Mouse (Mus musculus): ENCODE measurements around the gene Twnk.
"Not testable (repeated sequence)": the region's sequence is repeated elsewhere in the genome, so short reads cannot be mapped to it uniquely, and the experiment has no call there.

The Twnk gene

DNA sequence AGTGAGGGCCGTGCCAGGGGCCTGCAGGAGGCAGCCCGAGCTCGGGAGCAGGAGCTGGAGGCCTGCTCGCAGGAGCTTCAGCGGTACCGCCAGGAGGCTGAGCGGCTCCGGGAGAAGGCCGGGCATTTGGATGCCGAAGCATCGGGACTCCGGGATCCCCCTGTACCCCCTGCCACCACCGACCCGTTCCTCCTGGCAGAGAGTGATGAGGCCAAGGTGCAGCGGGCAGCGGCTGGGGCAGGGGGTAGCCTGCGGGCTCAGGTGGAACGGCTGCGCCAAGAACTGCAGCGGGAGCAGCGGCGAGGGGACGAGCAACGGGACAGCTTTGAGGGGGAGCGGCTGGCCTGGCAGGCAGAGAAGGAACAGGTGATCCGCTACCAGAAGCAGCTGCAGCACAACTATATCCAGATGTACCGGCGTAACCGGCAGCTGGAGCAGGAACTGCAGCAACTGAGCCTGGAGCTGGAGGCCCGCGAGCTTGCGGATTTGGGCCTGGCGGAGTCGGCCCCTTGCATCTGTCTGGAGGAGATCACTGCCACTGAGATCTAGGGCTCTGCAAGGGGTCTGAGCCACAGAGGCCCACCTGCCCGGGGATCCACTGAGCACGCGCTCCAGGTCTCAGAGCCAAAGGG, 20.6 kb downstream of the Twnk start:
- DNase-seq (ENCODE audit: low read depth), result no peak

DNA sequence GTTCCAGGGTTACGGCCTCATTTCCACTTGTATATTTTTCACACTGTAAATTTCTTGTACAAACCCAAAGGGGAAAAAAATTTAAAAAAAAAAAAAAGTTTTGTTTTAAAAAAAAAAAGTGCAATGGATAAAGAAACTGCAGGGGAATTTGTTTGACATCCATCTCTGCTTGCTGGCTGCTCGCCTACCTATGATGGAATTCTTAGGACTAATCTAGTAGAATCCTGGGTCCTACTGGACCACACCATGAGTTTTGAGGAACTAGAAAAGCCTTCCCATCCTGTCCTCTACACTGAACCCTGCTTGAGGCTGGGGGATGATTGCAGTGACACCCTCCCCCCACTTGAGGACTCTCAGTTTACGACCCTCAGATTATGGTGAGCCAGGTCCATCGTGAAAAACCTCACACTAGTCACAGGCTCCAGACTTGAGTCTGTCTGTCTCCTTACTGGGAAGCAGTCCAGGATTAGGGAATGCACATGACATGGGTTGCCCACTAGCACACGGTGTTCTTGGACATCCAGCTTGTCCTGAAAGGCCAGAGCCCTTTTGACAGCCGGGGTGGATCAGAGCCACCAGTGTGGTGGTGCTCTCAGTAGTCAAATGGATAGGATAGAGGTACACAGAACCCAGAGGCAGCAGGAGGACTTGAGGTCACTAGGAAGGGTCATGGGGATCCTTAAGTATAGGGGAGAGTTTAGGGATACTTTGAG, 21.7 kb downstream of the Twnk start:
- DNase-seq (ENCODE audit: low read depth), result no peak

DNA sequence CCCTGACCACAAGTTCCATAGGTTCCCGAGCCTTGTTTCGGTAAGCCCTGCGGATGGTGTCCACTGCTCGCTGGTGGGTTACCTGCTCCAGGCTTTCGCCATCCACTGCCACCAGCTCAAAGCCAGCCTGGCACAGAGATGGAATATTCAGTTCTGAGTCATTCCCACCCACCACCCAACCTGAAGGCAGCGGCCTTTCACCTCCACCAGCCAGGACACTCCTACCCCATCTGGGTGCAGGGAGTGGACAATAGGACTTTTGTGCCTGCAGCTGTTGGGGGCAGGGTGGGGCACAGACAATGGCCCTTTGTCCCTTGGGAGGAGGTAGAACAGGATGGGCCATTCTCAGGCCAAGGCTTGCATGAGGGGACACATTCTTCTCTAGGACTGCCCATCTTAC, 22.4 kb downstream of the Twnk start:
- DNase-seq (ENCODE audit: low read depth), result no peak

DNA sequence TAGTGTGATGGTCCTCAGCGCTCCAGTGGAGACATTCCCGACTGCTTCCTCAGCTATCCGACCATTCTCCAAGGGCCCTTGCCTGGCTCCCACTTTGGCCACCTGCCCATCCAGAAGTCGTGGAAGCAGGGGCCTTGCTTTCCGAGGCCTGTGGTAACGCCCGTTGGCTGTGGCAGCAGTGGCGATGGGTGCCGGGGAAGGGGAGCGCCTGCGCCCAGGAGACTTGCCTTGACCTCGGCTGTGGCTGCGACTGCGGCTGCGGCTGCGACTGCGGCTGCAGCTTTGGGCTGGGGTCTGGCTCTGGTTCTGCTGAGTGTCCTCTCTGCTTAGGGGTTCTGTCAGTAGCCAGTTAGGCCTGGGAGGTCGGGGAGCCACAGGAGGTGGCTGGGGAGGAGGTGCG, 23.3 kb downstream of the Twnk start:
- no peak for DNase-seq (ENCODE audit: low read depth)

DNA sequence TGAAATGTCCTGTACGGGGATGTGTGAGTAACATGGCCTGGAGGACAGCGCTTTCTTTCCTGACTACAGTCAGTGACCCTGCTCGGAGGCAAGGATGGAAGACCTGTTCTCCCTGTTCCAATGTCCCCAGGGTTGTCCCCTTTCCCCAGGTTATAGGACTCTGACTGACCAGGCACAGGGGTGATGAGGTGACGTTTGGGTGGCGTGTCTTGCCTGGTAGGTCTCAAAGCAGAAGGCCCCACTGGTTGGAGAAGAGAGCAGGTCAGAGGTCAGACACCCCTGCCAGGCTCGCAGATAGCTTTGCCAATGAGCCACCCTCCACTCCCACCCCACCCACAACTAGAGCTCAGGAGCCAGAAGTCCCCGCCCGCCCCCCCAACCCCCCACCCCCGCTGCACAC, 24.1 kb downstream of the Twnk start:
- DNase-seq (ENCODE audit: low read depth), result no peak

DNA sequence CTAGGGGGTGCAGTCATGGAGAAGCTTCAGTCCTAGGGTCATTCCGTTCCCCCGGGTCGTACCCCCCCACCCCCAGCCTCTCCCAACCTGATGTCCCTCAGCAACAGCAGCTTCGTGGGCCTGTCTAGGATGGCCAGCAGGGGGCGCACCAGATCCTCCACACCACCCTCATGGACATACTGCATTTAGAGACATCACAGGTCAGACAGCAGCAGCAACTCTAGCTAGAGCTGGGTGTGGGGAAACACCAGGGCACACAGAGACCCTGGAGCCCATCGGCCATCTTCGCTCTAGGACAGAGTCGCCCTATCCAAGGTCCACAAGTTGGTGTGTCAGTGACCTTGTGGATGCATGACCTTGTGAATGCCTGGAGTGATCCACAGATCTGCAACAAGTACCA, 24.6 kb downstream of the Twnk start:
- DNase-seq (ENCODE audit: low read depth), result no peak

DNA sequence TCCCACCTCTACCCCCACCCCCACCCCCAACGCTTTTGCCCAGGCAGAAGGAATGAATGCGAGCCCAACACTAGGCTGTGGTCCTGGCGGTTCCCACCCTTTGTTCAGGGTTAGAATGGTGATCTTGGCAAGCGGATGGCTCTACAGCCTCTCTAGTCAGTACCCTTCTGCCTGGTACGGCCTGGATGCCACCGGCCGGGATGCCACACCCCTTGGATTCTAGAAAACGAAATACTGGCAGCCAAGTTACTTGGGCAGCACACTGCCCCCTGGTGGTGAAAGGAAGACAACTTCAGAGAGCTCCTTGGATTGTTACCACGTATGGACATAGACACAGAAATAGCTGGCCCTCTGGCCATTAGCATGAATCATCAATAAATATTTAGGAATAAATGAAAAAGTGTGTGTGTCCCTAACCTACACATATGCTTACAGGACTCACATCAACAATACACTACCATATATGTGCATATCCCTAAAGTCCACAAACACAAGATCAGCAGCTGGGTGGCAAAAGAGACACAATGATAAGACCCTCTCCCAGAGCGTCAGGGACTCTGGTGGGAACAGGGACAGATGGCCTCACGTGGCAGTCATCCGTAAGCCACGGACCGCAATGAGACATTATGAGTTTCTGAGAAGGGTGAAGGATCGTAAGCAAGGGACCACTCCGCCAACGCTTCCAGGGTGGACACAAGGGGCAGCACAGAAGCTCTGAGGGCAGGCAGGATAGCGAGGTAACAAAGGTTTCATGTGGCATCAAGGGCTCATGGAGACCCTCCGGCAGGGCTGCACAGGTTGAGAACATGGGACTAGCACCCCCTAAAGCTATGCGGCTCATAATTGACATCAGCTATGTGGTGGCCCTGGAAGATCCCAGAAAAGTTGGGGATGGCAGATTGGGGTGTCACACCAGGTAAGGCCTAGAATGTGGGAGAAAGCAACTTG, 25.6 kb downstream of the Twnk start:
- peak; percentile 85 for DNase-seq (ENCODE audit: low read depth)

DNA sequence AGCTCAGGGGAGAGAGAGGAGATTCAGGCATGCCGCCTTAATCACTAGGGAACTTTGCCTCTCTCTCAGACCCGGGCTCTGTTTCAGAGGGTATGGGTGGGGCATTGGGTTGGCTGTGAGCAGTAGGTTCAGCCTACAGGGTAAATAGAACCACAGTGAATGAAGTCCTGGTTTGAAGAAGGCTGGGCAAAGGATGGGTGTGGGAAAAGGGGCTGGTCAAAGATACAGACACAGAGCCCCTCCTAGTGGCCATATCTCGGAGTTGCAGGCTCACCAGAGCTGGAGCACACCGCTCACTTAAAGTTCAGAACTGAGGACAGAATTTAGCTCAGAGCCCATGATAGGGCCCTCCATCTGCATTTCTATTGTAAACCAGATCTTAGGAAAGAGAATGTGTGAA, 26.3 kb downstream of the Twnk start:
- DNase-seq (ENCODE audit: low read depth), result peak; percentile 70

DNA sequence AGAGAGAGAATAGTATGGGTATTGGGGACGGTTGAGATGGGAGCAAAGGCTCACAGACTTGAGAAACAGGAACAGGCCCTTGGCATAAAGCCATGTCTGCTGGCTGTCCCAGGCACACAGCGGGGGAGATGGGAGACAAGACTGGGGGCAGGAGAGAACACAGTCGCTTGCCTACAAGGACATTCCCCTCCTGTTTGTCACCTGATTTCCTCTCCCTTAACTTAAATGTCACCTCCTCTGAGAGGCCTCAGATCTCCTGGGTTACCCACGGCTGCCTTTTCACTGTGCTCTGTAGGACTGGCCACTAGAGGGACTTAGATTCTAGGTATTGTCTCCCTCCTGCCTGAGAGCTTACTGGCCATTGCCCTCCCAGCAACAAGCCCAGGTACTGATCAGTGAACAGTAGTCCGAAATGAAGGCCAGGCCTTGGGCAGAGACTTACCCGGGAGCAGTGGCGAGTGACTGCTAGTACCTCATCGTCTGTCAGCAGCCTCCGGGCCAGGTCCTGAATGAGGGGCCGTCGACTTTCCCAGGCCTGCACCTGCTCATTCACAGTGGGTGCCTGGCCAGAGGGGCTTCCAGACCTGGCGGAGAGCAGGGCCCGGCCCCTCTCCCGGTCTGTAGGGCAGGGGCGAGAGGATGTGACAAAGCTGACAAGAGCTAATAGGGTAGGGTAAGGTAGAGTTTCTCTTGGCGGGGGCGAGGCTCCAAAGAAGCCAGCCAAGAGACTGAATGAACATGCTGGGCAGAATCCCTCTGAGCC, 27.3 kb downstream of the Twnk start:
- DNase-seq (ENCODE audit: low read depth), result no peak

DNA sequence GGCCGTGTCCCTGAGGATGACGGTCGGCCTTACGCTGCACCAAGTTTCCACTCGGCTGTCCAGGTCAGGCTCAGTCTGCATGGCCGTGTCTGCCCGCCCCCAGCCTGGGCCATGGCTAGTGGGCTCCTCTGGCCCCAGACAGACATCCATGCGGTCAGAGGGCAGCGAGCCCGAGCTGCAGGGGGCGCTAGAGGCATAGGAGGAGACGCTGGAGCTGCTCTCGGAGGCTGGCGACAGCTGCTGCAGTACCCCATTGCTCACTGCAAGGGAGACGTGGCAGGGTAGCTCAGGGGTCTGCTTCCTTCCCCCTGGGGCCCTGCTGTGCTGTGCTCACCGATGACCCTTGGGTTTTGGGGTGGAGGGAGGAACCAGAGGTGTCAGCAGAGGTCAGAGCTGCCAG, 31.4 kb downstream of the Twnk start:
- no peak for DNase-seq (ENCODE audit: low read depth)

DNA sequence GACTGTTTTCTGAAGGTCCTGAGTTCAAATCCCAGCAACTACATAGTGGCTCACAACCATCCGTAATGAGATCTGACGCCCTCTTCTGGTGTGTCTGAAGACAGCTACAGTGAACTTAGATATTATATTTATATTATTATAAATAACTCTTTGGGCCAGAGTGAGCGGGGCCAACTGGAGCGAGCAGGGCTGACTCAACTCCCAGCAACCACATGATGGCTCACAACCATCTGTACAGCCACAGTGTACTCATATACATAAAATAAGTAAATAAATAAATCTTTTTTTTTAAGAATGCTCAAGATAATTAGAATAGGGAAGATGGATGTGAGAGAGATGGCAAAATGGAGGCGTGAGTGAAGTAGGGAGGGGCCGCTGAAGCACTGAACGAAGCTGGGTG, 32.7 kb downstream of the Twnk start:
- DNase-seq (ENCODE audit: low read depth), result not testable (repeated sequence)

DNA sequence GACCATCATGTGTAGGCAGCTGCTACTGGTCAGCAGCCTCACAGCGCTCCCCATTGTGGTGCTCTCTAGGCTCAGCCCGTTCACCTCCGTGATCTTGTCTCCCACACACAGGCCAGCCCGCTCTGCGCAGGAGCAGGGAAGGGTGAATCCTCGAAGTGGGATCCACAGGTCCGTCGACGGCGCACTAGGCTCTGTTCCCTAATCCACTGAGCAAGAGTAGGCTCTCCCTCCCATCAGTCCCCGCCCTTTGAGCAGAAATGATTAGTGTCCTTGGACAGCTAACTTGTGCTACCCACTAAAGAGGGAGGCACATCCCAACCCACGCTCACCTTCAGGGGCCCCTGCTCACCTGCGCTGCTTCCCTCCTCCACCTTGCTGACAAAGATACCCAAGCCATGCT, 34.8 kb downstream of the Twnk start:
- no peak for DNase-seq (ENCODE audit: low read depth)

DNA sequence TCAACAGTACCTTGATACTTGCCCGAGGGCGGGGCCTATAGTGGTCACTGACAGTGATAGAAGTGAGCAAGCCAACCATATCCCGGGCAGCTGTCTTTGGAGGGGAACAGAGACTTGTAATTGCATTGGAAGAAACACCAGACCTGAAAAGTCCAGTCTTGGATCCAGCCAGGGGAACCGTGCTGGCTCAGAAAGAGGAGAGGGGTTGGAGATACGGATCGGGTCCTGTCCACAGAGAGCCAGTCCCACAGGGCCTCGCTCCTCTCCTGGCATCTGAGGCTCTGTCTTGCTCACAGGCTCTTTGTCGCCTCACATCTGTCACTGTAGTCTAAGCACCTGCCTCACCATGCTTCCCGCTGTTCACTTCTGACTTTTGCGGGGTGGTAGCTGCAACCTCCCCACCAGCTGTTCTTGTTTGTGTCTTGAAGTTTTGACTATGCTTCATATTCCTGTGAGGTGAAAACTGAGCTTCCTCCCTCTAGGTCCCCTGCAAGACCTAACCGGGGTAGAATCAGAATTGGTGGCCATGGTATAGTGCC, 39.0 kb downstream of the Twnk start:
- no peak for DNase-seq (ENCODE audit: low read depth)

DNA sequence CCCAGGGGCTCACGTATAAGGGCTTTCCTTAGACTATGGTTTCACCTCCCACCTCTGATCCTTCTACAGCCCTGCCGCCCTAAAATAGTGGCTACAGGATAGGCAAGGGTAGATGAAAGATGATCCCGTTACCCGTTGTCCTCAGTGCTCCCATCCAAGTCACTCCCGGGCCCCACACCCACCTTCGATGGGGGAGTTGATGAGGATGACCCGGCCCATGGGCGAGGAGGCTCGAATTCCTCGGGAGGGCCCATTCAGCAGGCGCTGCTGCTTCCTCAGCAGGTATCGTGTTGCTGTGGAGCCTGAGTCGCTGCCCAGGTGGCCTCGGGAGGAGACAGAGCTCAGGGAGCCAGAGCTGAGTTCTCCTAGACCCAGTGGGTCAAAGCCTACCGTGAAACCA, 39.8 kb downstream of the Twnk start:
- DNase-seq (ENCODE audit: low read depth), result no peak

DNA sequence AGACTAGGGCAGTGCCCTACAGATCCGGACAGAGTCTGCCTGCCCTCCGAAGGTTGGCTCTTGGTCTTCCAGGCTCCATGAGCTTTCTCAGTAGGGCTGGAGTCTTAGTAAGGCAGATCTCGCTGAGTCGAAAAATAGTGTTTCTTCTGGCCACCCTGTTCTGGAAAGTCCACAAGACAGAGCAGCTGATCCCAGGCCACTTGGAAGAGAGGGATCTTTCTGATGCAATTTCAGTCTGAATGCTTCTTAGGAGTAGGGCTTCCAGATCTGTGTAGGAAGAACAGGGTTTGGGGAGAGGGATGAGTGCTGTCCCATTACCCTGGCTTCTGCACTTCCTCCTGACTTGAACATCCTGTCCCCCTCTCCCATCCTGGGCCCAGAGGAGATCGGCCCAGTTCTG, 40.2 kb downstream of the Twnk start, which contains the start of gene Pdzd7:
TSS of gene Pdzd7 (minus strand) at position 67 of the 400 bp plus-strand sequence.
- no peak for DNase-seq (ENCODE audit: low read depth)

DNA sequence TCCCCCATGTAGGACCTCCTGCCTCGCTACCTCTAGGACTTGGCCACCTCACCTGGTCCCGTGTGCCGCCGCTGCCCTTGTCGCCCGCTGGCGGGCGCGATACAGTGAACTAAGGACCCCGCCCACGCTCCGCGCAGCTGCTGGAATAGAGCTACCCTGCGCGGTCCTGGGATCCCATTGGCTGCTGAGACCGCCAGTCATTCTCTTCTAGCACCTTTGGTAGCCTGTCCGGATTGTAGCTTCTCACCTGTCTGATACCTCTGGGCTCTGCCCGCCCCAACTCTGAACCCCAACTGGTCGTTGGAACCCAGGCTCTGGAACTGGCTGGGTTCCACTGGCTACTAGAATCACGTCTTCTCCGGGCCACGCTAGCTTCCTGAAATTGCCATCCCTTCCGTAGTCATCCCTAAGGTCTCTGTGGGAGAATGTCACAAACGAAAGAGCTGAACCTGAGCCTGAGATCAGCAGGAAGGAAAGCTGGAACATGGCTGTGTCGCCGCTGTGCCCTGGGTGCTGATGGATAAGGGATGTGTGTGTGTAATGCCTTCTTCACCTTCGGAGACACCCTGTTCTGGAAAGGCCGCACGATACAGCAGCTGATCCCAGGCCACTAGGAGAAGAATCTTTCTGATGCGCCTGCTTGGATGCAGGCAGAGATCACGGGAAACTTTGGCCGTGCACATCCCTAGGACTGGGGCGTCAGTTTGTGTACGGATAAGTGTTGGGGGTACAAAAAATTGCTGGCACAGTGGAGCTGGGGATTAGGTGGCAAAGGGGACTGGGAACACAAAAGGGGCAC, 41.3 kb downstream of the Twnk start:
- DNase-seq (ENCODE audit: low read depth), result no peak

DNA sequence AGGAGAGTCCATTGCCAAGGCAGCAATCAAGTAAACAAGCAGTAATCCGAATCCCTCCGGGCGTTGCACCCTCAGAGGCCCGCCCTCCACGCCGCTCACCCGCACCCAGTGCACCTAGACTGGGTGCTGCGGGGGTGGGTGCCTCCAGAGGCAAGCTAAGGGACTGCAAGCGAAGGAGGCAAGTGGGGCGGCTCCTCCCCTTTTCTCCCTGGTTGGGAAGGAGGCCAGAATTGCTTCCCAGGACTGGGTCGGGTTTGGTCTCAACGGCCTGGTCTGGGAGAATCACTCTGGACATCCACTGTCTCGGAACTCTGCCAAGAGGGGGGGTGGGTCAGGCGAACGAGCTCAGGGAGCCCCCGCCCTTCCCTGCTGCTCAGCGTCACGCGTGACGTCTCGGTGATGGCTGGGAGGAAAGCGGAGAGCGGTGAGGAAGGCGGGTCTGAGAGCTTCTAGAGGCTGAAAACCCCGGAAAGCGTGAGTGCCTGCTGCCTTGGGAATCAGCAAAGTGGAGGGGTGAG, 42.0 kb downstream of the Twnk start, which contains the start of gene Sfxn3:
TSS of gene Sfxn3 (plus strand) at position 87 of the 518 bp plus-strand sequence.
- DNase-seq (ENCODE audit: low read depth), result peak; percentile 69

DNA sequence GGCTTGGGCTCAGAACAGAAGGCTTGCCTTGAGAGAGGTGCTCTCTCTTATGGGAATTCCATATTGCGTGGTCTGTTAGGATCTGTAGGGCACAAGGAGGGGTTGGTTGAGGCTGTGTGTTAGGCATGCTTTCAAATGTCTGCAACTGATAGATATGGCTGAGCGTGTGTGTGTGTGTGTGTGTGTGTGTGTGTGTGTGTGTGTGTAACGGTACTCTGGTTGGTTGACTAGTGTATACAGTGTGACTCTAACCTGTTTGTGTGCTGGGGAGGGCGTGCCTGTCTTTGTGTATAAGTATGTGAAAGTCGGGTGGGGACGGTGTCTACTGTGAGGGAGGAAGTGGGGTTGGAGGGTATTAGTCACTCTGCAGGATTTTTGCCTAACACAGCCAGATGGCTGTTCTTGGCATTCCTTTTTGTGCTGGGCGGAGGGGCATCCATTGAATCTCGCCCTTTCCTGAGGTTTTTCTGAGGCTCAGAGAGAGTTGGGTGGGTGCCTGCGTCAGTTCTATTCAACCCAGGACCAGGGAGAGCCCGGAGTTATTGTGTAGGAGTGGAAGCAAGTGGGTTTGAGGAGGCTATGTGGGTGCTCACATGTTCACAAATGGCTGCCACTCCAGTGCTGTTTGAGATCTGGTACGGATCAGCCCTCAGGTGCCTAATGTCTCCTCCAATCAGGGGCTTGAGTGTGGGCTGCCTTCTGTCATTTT, 42.6 kb downstream of the Twnk start:
- DNase-seq (ENCODE audit: low read depth), result no peak

DNA sequence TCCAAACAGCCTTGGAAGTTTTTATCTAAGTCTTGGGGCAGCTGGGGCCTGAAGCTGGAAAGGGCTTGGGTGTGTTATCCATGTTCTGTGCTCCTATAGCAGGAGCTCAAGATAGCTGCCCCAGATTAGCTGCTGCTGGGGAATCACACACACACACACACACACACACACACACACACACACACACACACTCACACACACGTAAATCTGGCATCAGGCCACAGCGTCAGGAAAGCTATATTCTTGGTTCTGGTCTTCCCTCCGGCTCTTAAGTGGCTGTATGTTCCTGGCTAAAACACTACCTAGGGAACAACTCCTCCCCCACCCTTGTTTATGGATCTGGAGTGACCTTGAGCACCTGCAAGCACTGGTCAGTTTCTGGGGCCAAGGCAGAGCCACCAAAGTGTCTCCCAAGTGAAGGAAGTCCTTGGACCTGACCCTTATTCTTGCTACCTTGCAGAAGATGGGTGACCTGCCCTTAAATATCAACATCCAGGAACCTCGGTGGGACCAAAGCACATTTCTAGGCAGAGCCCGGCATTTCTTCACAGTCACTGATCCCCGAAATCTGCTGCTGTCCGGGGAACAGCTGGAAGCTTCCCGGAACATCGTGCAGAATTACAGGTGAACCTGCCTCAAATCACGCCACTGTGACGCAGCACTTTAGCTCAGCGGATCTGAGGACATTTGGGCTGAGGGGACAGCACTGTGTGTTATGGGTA, 43.3 kb downstream of the Twnk start:
- no peak for DNase-seq (ENCODE audit: low read depth)
